Mouse (Mus musculus) forebrain, embryonic 13.5 days (tissue): ENCODE measurements around the gene Slc48a1. TPM values are rescaled to one million over a fixed set of nuclear protein-coding genes. Genes with fewer than 3 reads are reported as not detected.

Source experiments
- ATAC-seq: fragments of 200-750 bp; cut with Nextera tagmentation; 2 replicates; pipeline ENCODE4 v1.8.0; 2017
- H3K27ac ChIP-seq: fragments of 300-500 bp; sonication (generic); 2 replicates; pipeline ENCODE4 v1.5.1; 2015; ENCODE audit warnings: inconsistent platforms, mild to moderate bottlenecking, moderate library complexity
- H3K27me3 ChIP-seq: fragments of 300-500 bp; sonication (generic); 2 replicates; pipeline ENCODE4 v1.6.1; 2015; ENCODE audit warnings: mild to moderate bottlenecking, inconsistent platforms
- H3K36me3 ChIP-seq: fragments of 300-500 bp; sonication (generic); 2 replicates; pipeline ENCODE4 v1.6.1; 2015; ENCODE audit warnings: mild to moderate bottlenecking, inconsistent platforms; ENCODE audit not compliant: poor library complexity, severe bottlenecking
- H3K4me1 ChIP-seq: fragments of 300-500 bp; sonication (generic); 2 replicates; pipeline ENCODE4 v1.6.1; 2015; ENCODE audit warnings: inconsistent platforms
- H3K4me2 ChIP-seq: fragments of 300-500 bp; sonication (generic); 2 replicates; pipeline ENCODE4 v1.6.1; 2015; ENCODE audit warnings: inconsistent platforms, mild to moderate bottlenecking, moderate library complexity
- H3K4me3 ChIP-seq: fragments of 300-500 bp; sonication (generic); 2 replicates; pipeline ENCODE4 v1.5.1; 2015; ENCODE audit warnings: mild to moderate bottlenecking, inconsistent platforms
- H3K9ac ChIP-seq: fragments of 300-500 bp; sonication (generic); 2 replicates; pipeline ENCODE4 v1.6.1; 2015; ENCODE audit warnings: mild to moderate bottlenecking, inconsistent platforms
- H3K9me3 ChIP-seq: fragments of 300-500 bp; sonication (generic); replicated peaks from 2 replicates; pipeline ENCODE4 v1.6.1; 2016; ENCODE audit warnings: inconsistent platforms
- WGBS: fragments of 180-500 bp; shearing (Covaris S2); methylation state at CpG from one replicate; pipeline ENCODE4 v1.1.7; 2015; 5-methylcytosine and 5-hydroxymethylcytosine counted together
- polyA plus RNA-seq: library from polyadenylated mRNA; unstranded; fragments of >200 nt; fragmentation: Nextera tagmentation; extraction: Ambion mirVana; gene quantifications from 2 replicates; pipeline ENCODE4 v1.2.1, GENCODE M21; 2015

The Slc48a1 gene
- polyA plus RNA-seq, 1 experiment from 2014 or later: 45.2 TPM

- H3K9me3 ChIP-seq: no peaks in the 10 kb centered on the region
- H3K4me3 ChIP-seq: peak overlapping the region; percentile 83
- no peaks in the 10 kb centered on the region for H3K36me3 ChIP-seq
- peaks cover 44% of the 10 kb centered on the region for H3K4me1 ChIP-seq
- H3K27ac ChIP-seq: peak overlapping the region; percentile 93
- WGBS: 13% methylated on average over 9 of the region's 10 CpGs
- H3K4me2 ChIP-seq: peak overlapping the region; percentile 77
- H3K9ac ChIP-seq: peak overlapping the region; percentile 98
- ATAC-seq: no peak
- H3K27me3 ChIP-seq: peaks cover 11% of the 10 kb centered on the region
These were observed 53.8 kb downstream of the Slc48a1 start for GRCm38 (mm10) chr15:97831987-97832640.

- peaks cover 51% of the 10 kb centered on the region for H3K4me1 ChIP-seq
- no peak overlapping the region for H3K27ac ChIP-seq
- no peaks in the 10 kb centered on the region for H3K9me3 ChIP-seq
- WGBS: 57% methylated on average over 9 of the region's 9 CpGs
- no peak overlapping the region for H3K9ac ChIP-seq
- H3K36me3 ChIP-seq: no peaks in the 10 kb centered on the region
- peaks cover 11% of the 10 kb centered on the region for H3K27me3 ChIP-seq
- ATAC-seq: no peak
- no peak overlapping the region for H3K4me2 ChIP-seq
- H3K4me3 ChIP-seq: no peak overlapping the region
These were observed 54.6 kb downstream of the Slc48a1 start for GRCm38 (mm10) chr15:97832764-97833479.

- no peak overlapping the region for H3K9ac ChIP-seq
- H3K4me3 ChIP-seq: no peak overlapping the region
- H3K4me2 ChIP-seq: no peak overlapping the region
- 52% methylated on average over 17 of the region's 17 CpGs for WGBS
- H3K27me3 ChIP-seq: peaks cover 14% of the 10 kb centered on the region
- H3K9me3 ChIP-seq: no peaks in the 10 kb centered on the region
- no peak overlapping the region for H3K27ac ChIP-seq
- H3K36me3 ChIP-seq: no peaks in the 10 kb centered on the region
- H3K4me1 ChIP-seq: peaks cover 28% of the 10 kb centered on the region
- no peak for ATAC-seq
These were observed 58.0 kb downstream of the Slc48a1 start for GRCm38 (mm10) chr15:97836153-97836893.

GRCm38 (mm10) chr15:97836894-97837247 lies 58.6 kb downstream of the Slc48a1 start:
- no peak overlapping the region for H3K9ac ChIP-seq
- H3K4me2 ChIP-seq: no peak overlapping the region
- H3K27ac ChIP-seq: no peak overlapping the region
- ATAC-seq: no peak
- 74% methylated on average over 8 of the region's 8 CpGs for WGBS
- H3K27me3 ChIP-seq: peaks cover 14% of the 10 kb centered on the region
- H3K4me3 ChIP-seq: no peak overlapping the region
- H3K9me3 ChIP-seq: no peaks in the 10 kb centered on the region
- peaks cover 28% of the 10 kb centered on the region for H3K4me1 ChIP-seq
- no peaks in the 10 kb centered on the region for H3K36me3 ChIP-seq

- Histone ChIP-seq H3K36me3 (no peaks in the 10 kb centered on the region), H3K9ac (no peak overlapping the region), H3K9me3 (no peaks in the 10 kb centered on the region), H3K4me2 (no peak overlapping the region), H3K4me1 (peaks cover 21% of the 10 kb centered on the region), H3K4me3 (no peak overlapping the region), H3K27me3 (peaks cover 10% of the 10 kb centered on the region), H3K27ac (no peak overlapping the region)
- ATAC-seq: no peak
- 35% methylated on average over 8 of the region's 8 CpGs for WGBS
These were observed 59.3 kb downstream of the Slc48a1 start for GRCm38 (mm10) chr15:97837491-97838061.

- peaks cover 14% of the 10 kb centered on the region for H3K4me1 ChIP-seq
- no peaks in the 10 kb centered on the region for H3K36me3 ChIP-seq
- no peak overlapping the region for H3K4me2 ChIP-seq
- WGBS: 65% methylated on average over 4 of the region's 4 CpGs
- H3K4me3 ChIP-seq: no peak overlapping the region
- no peak overlapping the region for H3K9ac ChIP-seq
- H3K9me3 ChIP-seq: no peaks in the 10 kb centered on the region
- H3K27me3 ChIP-seq: 0 out of 2 replicates have a peak, but pooled peaks cover 6% of the 10 kb centered on the region
- no peak for ATAC-seq
- H3K27ac ChIP-seq: no peak overlapping the region
These were observed 60.1 kb downstream of the Slc48a1 start for GRCm38 (mm10) chr15:97838395-97838794.

GRCm38 (mm10) chr15:97839012-97839411 lies 60.7 kb downstream of the Slc48a1 start:
- no peak overlapping the region for H3K4me3 ChIP-seq
- no peaks in the 10 kb centered on the region for H3K36me3 ChIP-seq
- peaks cover 14% of the 10 kb centered on the region for H3K4me1 ChIP-seq
- H3K27ac ChIP-seq: no peak overlapping the region
- no peak for ATAC-seq
- H3K4me2 ChIP-seq: no peak overlapping the region
- H3K9ac ChIP-seq: no peak overlapping the region
- 0 out of 2 replicates have a peak, but pooled peaks cover 3% of the 10 kb centered on the region for H3K27me3 ChIP-seq
- H3K9me3 ChIP-seq: no peaks in the 10 kb centered on the region
- 95% methylated on average over 2 of the region's 2 CpGs for WGBS

GRCm38 (mm10) chr15:97839473-97839872 lies 61.2 kb downstream of the Slc48a1 start:
- H3K9me3 ChIP-seq: no peaks in the 10 kb centered on the region
- H3K4me3 ChIP-seq: no peak overlapping the region
- no peak for ATAC-seq
- WGBS: 76% methylated on average over 4 of the region's 4 CpGs
- H3K4me2 ChIP-seq: no peak overlapping the region
- no peak overlapping the region for H3K9ac ChIP-seq
- H3K27me3 ChIP-seq: 0 out of 2 replicates have a peak, but pooled peaks cover 3% of the 10 kb centered on the region
- peaks cover 14% of the 10 kb centered on the region for H3K4me1 ChIP-seq
- H3K36me3 ChIP-seq: no peaks in the 10 kb centered on the region
- no peak overlapping the region for H3K27ac ChIP-seq

GRCm38 (mm10) chr15:97839991-97840455 lies 61.7 kb downstream of the Slc48a1 start:
- Histone ChIP-seq H3K27ac (no peak overlapping the region), H3K27me3 (0 out of 2 replicates have a peak, but pooled peaks cover 3% of the 10 kb centered on the region), H3K4me1 (peaks cover 14% of the 10 kb centered on the region), H3K36me3 (no peaks in the 10 kb centered on the region), H3K4me2 (no peak overlapping the region), H3K9me3 (no peaks in the 10 kb centered on the region), H3K4me3 (no peak overlapping the region), H3K9ac (no peak overlapping the region)
- no peak for ATAC-seq
- WGBS: 54% methylated on average over 3 of the region's 3 CpGs

GRCm38 (mm10) chr15:97840781-97841180 lies 62.5 kb downstream of the Slc48a1 start:
- WGBS: 88% methylated on average over 1 of the region's 1 CpGs

GRCm38 (mm10) chr15:97841383-97841782 lies 63.1 kb downstream of the Slc48a1 start:
- Histone ChIP-seq H3K9me3 (no peaks in the 10 kb centered on the region), H3K27ac (no peak overlapping the region), H3K4me3 (no peak overlapping the region), H3K4me2 (no peak overlapping the region), H3K4me1 (peaks cover 14% of the 10 kb centered on the region), H3K9ac (no peak overlapping the region), H3K27me3 (0 out of 2 replicates have a peak, but pooled peaks cover 3% of the 10 kb centered on the region), H3K36me3 (no peaks in the 10 kb centered on the region)
- 94% methylated on average over 6 of the region's 6 CpGs for WGBS
- ATAC-seq: no peak

More at GRCm38 (mm10) chr15:97840781-97841180, 62.5 kb downstream of the Slc48a1 start:
- no peak overlapping the region for H3K27ac ChIP-seq
- no peak overlapping the region for H3K9ac ChIP-seq
- H3K27me3 ChIP-seq: 0 out of 2 replicates have a peak, but pooled peaks cover 3% of the 10 kb centered on the region
- H3K9me3 ChIP-seq: no peaks in the 10 kb centered on the region
- no peak overlapping the region for H3K4me2 ChIP-seq
- no peak overlapping the region for H3K4me3 ChIP-seq
- H3K36me3 ChIP-seq: no peaks in the 10 kb centered on the region
- H3K4me1 ChIP-seq: peaks cover 14% of the 10 kb centered on the region
- ATAC-seq: no peak
